Mouse (Mus musculus) MN1 (cell line): ENCODE measurements around the gene Tcte1.

Experiments used
- DNase-seq: peaks from one replicate; pipeline ENCODE4 v3.0.0-alpha.2; 2016; ENCODE audit warnings: low spot score

The Tcte1 gene

DNA sequence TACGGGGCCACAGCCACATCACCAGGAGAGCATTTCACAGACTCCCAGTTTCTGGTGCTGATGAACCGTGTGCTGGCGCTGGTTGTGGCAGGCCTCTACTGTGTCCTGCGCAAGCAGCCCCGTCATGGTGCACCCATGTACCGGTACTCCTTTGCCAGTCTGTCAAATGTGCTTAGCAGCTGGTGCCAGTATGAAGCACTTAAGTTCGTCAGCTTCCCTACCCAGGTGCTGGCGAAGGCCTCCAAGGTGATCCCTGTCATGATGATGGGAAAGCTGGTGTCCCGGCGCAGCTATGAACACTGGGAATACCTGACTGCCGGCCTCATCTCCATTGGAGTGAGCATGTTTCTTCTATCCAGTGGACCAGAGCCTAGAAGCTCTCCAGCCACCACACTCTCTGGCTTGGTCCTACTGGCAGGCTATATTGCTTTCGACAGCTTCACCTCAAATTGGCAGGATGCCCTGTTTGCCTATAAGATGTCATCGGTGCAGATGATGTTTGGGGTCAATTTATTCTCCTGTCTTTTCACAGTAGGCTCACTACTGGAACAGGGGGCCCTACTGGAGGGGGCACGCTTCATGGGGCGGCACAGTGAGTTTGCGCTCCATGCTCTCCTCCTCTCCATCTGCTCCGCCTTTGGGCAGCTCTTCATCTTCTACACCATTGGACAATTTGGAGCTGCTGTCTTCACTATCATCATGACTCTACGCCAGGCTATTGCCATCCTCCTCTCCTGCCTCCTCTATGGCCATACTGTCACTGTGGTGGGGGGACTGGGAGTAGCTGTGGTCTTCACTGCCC lies 43.3 kb downstream of the Tcte1 start:
- DNase-seq: peak; percentile 70

DNA sequence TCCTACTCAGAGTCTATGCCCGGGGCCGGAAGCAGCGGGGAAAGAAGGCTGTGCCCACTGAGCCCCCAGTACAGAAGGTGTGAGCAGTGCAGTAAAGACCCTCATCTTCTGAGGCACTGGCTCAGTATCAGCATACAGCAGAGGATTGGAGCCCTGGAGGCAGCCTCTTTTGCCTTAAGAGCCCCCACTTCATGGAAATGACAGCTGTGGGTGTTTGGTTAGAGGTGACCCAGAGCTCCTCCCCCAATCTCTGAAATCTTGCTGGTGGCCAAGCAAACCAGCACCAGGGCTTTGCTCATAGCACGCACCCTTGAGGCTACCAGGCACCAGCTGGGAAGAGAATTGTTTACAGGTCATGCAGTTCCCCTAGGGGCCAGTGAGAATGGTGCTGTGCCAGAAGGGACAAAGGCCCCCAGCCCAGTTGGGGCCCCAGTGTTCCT lies 43.9 kb downstream of the Tcte1 start:
- DNase-seq: peak; percentile 70

DNA sequence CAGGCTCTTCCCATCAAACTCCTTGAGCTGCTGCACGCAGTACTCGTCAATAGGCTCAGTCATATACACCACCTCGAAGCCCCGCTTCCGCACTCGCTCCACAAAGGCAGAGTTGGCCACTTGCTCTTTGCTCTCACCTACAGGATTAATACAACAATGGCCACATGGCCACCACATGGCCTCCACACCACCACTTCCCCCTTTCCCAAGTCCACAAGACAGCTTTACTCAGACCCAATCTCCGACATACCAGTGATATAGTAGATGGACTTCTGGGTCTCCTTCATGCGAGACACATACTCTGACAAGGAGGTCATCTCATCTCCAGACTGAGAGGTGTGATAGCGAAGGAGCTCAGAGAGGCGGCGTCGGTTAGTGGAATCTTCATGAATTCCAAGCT lies 45.8 kb downstream of the Tcte1 start:
- peak; percentile 40 for DNase-seq

DNA sequence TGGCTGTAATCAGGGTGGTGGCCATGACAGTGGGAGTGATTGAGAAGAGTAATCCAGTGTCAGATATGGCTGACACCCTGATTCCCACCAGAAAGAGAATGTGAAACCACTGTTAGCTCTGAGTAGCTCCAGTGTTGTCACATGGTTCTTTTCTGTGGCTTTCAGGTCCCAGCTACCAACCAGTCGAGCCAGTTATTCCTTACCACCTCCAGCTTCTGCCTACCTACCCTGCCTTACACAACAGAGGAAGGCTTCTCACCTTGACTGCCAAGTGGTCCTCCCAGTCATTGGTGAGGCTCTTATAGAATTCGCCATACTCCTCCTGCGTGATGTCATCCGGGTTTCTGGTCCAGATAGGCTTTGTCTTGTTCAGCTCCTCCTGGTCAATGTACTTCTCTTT lies 46.8 kb downstream of the Tcte1 start:
- peak; percentile 48 for DNase-seq

DNA sequence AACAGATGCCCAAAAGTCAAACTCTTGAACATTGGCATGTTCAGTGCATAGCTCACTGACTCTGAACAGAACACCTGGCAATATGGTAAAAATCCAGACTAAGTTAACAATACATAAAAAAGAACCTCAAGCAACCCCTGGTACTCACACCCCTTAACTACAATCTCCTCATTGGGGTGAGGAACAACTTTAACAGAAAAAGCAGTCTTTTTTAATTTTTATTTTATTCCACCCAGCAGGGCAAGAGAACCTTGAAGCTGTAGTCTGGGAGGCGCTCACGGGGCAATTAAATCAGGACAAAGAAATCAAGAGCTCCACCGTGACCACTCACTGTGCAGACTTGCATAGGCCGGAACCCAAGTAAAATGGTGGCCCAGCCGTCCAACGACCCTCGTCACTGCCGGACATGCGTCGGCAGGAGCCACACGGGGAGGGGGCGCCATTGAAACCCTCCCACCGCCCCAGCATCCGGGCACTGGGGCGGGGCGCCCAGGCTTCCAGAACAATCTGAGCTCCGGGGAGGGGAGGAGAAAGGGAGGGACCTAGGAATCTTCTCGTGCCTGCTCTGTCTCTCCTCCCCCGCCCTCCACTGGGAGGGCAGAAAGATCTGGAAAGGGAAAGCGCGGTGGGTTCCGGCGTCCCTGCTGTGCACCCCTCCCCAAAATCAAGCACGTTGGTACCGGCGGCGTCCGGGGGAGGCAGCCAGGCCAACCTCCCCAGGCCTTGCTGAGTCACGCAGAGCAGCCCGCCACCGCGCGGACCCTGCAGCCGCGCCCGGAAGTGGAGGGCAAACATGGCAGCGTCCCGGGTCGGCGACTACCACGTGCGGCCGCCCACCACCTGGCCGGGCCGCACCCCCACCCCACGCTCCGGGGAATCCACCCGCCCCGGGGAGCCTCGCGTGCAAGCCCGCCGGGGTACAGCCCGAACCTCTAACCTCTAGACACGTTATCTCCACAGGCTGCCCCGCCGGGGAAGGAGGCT lies 49.2 kb downstream of the Tcte1 start:
- DNase-seq: peak; percentile 91

DNA sequence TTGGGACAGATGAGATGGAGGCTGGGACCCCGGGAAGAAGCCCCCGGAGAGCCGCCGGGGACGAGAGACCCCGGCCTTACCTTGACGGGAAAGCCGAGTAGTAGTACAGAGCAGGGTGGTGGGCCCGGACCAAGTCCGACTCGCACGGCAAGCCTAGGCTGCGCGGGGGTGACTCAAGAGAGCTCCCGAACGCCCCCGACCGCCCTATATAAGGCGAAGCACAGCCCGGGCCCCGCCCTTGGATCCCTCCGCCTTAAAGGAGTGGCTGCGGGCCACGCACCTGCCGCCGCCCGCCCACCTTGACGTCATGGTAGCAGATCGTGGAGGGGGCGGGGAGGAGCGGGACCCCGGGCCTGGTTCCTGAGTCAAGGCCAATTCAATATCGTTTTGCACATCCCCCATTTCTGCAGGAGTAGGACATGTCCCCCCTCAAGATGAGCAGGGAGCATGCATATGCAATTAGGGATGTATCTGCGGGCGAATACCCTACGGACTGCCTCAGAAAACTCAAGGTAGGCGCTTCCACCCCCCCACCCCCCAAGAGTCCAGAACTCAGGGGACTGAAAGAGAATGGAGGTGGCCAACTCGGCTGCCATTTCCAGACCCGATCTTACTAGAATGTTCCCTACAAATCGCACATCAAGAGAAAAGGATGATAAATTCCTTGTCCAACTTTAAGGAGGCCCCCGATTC lies 50.0 kb downstream of the Tcte1 start, which contains the start of gene Hsp90ab1:
TSS of gene Hsp90ab1 (minus strand) at position 185 of the 693 bp plus-strand sequence.
- peak; percentile 99 for DNase-seq

DNA sequence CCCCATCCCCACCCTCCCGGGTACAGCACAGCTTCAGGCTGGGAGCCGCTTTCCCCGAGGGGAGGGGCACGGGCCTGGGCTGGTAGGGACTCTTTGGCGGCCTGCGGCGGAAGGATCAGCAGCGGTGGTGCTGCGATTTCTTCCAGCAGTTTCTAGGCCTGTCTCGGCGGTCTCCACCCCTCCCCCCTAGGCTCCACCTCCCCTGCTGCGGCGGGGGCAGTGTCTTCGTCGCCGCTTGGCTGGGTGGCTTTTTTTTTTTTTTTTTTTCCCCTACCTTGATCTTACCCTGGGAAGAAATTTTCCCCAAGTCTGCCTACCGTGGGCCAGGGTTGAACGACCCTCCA lies 50.5 kb downstream of the Tcte1 start:
- DNase-seq: peak; percentile 97

DNA sequence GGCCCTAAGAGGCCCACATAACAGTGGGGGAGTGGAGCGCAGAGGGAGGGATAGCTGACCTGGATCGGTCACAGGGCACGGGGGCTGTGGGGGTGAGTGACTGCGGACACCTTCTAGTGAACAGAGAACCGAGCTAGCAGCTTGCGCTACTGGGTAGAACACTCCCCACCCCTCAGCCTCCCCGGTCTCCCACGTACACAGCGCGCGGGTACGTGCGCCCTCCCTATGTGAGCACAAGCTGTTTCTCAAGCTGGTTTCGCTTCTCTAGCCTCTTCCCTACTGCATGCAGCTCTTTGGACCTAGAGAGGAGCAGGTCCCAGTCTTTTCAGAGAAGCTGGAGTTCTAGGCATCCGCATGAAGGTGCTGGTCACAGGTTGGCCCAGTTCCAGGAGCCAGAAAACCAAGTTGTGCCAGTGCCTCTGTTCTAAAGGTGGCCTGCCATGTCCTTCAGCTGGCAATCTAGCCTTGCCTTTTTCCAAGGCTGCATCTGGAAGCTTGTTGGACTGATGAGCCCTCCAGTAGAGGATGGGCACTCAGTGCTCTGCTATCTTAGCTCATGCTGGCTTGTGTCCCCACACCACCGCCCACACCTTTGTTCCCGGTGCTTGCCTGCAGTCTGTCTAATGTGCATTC lies 51.0 kb downstream of the Tcte1 start:
- DNase-seq: peak; percentile 83

DNA sequence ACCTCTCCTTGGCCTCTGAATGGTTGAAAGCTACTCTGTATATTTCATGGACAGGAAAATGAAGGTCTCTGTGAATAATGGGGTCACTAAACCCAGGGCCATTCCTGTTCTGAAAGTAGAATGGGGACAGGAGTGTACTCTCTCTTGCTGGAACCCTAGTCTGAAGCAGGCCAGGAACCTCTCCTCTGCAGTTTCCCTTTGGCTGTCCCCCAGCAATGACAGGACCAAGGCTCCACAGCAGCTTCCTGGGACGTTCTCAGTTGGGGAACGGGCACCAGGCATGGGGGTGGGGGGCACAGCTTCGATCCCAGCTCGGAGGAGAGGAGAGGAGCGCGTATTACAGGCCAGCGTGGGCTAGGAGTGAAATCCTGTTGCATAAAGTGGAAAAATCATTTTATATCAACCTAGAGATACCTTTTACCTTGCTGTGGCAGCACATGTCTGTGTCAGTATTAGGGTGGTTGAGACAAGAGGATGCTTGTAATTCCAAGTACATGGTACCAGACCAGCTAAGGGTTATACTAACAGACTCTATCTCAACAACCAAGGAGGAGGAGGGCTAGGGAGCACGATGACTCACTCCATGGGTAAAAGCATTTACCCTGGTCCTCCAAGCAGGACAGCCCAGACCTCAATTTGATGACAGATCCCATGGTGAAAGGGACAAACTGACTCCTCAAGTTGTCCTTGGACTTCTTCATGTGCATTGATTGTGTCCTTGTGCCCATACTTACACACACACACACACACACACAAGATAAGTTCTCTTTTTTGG lies 52.1 kb downstream of the Tcte1 start:
- peak; percentile 50 for DNase-seq

DNA sequence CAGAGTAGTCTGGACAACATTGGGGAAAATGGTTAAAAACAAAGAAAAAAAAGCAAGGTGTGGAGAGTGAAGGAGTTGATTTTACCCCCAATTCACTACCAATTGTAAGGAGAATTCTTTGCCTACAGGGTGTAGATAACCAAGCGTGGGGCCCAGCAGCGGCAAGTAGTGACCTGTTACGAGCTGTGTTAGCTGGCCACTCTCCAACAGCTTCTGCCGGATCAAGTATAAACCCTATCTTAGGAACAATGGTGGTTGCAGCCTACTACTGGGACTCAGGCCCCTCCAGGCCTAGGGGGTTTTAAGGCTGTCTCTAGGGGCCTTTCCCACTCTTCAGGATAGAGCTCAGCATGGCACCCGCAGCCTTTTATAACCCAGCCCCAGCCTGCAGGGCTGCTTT lies 55.0 kb downstream of the Tcte1 start:
- DNase-seq: no peak

DNA sequence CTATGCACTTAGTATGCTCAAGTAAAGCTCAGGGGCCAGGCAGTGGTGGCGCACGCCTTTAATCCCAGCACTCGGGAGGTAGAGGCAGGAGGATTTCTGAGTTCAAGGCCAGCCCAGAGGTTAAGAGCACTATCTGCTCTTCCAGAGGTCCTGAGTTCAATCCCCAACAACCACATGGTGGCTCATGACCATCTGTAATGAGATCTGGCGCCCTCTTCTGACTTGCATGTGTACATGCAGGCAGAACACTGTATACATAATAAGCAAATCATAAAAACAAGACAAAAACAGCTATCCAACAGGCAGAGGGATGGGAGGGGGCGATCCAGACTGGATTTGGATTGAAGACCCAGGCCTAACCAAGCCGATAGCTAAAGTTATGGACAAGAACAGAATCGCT lies 55.6 kb downstream of the Tcte1 start:
- no peak for DNase-seq

DNA sequence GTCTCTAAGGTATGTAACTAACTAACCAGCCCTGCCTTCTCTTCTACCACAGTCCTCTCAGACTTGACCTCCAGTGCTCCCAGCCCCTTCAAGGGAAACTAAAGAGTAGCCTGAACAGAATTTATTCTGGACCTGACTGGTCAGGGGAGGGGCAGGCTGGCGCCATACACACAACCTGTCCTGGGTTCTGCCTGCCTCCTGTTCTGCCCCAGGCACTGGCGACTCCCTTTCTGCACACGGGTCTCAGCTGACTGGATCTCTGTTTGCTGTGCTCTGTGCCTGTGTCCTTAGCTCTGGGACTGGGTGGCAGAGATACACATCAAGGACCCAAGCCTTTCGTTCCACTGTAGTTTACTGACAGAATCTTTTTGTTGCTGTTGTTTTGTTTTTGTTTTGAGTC lies 56.3 kb downstream of the Tcte1 start:
- no peak for DNase-seq

DNA sequence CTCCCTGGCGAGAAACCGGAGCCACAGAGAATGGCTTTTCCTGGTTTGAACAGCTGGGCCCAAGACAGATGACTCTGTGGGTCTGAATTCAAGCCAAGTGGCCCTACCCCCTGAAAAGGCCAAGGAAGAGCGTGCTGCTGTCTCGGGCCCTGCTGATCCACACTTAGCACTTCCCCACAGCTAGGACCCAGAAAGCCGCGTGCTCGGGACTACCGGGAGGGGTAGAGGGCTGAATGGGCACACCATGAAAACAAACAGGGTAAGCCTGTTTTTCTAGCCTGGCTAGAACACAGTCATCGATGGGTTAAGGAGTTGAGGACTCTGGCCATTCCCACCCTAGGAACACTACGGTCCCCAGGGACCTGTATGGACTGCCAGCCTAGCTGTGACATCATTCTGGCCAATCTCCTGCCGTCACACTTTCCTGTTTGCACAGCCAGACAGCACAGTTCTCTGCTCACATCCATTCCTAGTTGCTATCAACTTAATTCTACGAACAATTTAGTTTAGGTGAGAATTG lies 57.8 kb downstream of the Tcte1 start:
- peak; percentile 88 for DNase-seq

DNA sequence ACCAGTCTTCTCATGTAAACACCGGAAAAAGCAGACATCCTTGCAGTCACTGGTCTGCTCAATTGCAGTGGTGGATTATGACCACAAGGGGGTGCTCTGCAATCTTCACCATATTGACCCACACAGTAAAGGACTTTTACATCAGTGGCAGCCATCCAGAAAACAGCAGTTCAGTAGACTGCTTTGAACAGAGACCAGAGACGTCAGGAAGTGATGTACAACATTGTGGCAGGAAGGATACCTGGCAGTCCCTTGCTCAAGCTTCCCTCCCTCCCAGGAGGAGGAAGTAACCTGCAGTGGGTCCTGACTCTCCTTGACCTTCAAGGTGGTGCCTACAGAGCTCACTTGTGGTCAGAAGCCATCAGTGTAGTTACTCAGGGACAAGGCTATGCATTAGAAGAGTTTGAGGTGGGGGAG lies 58.3 kb downstream of the Tcte1 start:
- peak; percentile 90 for DNase-seq

DNA sequence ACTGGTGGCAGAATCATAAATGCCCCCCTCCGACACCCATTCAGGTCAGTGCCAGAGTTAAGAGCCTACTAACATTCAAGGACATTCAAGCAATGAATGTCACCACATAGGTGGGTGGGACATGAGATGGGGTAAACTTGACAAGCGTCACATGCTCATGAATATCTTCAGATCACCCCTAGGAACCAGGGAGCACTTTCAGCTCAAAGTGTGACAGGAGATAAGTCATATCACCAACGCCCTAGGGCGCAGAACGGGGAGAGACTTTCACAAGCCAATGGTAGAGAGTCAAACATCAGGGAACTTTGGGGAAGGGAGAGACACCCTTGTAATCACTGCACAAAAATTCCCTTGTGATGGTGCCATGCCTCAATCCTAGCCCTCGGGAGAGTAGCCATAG lies 59.0 kb downstream of the Tcte1 start:
- DNase-seq: no peak

DNA sequence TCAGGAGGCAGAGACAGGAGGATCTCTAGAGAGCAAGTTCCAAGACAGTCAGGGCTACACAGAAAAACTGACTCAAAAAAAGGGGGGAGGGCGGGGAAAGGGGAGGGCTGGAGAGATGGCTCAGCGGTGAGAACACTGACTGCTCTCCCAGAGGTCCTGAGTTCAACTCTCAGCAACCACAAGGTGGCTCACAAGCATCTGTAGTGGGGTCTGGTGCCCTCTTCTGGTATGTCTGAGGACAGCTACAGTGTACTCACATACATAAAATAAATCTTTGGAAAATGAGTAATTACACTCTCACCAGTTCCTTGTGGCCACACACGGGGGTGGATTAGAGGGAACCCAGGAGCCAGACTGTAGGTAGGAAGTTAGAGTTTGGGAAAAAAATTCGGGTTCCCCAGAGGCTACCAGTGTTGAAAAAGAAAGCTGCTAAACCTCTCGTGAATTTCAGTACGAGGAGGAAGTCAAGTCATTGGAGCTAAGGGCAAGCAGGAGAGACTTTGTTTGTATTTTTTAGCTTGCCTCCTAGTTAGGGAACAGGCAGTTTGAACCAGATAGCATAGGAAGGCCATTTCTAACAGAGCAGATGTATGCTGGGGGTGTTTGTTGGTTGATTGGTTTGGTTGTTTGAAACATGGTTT lies 59.6 kb downstream of the Tcte1 start:
- peak; percentile 32 for DNase-seq

DNA sequence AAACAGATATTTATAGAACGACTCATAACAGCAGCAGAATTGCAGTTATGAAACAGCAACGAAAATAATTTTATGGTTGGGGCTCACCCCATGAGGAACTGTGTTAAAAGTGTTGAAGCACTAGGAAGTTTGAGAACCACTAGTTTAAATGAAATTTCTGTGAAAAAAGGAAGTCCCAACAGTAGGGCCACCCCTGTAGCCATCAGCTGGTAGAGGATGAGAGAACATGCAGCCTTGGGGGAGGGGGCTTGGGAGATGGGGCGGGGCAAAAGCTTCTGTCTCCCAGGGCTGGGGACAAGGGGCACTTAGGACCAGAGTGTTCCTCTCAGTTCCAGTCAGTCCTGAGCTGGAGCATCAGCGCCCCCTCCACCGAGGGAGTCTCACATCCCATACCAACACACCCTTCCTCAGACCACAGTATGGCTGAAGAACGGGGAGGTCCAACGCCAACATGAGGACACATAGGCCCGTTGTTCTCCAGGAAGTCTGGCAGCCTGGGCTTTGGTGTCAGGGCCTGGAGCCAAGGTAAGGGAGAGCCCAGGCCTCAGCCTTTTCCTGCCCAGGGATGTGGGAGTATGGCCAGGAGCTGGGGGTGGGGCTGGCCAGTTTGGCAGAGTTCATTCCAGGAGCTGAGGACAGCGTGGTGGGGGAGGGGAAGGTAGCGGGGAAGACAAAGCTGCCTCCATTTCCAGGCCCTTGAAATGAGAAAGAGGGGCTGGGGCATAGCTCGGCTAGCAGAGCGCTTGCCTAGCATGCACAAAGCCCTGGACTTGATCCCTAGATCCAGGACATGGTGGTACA lies 61.1 kb downstream of the Tcte1 start:
- DNase-seq: peak; percentile 93

DNA sequence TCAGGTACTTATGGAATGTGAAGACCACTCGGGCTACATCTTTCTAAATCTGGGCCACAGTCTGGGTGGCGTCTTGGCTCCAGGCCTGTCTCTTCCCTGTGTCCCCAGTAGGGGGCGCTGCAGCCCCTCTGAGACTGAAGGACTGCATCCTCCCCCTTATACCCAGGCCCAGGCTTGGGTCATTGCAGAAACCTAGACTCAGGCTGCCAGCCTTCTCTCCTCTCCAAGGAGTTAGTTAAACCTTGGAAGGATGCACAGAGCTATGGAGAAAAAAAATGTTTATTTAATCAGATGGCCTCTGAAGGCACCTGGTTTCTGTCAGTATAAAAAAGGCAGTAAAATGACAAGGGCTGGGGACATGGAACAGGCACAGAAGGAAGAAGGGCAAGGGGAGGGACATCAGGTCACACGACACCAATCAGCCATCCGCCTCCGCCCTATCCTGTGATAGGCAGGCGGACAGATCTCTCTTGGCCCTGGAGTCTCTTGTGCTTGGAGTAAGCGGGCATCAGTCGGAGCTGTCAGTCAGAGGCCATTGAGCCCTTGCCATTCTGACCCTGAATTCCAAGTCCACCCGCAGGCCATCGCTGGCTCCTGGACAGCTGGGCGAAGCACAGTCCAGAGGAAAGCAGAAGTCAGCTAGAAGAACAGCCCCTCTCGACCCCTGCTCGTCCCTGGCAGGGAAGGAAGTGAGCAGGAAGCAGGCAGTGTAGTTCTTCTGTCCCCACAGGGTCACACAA lies 61.9 kb downstream of the Tcte1 start:
- DNase-seq: peak; percentile 95
